Mouse (Mus musculus): ENCODE measurements around the gene Fam129a. TPM values are rescaled to one million over a fixed set of nuclear protein-coding genes. Genes with fewer than 3 reads are reported as not detected.

Gene Fam129a
- total and polyA plus RNA-seq, 3 experiments = 27.8 to 48.3 (median 37.0) TPM

DNA sequence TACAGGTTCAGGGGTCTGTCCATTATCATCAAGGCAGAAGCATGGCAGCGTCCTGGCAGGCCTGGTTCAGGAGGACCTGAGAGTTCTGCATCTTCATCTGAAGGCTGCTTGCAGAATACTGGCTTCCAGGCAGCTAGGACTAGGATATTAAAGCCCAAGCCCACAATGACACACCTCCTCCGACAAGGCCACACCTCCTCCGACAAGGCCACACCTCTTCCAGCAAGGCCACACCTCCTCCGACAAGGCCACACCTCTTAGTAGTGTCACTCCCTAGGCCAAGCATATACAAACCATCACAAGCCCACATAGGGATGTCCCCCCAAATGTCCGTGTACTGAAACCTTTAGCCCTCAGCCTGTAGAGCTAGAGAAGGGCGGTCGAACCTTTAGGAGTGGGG is 2.3 kb upstream of the Fam129a start:
- Histone ChIP-seq H3K4me3 (replicated peaks in 1 of 3; ENCODE audit: low read depth in 2 of 3, low read length in 2 of 3, poor library complexity in 1 of 3) (no peak overlapping the region), H3K9ac (ENCODE audit: insufficient read depth, low read depth) (no peak overlapping the region), H3K4me2 (ENCODE audit: insufficient read depth, low read depth, poor library complexity, severe bottlenecking) (no peak overlapping the region), H3K36me3 (replicated peaks in 1 of 2; ENCODE audit: control insufficient read depth in 1 of 2, insufficient read depth in 1 of 2, low read length in 1 of 2) (no peaks in the 10 kb centered on the region), H3K4me1 (ENCODE audit: control insufficient read depth in 1 of 2, insufficient read depth in 2 of 2) (peaks cover 0 to 28% of the 10 kb centered on the region in 2 experiments; a peak in 2 of 4 replicates), H3K79me2 (replicated peaks; ENCODE audit: control insufficient read depth, extremely low read depth, insufficient read depth, poor library complexity, severe bottlenecking) (peaks cover 8% of the 10 kb centered on the region), H3K27me3 (replicated peaks) (no peaks in the 10 kb centered on the region), H3K27ac (ENCODE audit: insufficient read depth, low read depth) (no peak overlapping the region), H3K9me3 (replicated peaks; ENCODE audit: low read length) (no peaks in the 10 kb centered on the region)
- DNase-seq (ENCODE audit: extremely low read depth) = no peak
- dilution Hi-C loops (cut with MboI; ENCODE audit: extremely low pct_ligation_motif_present, extremely low pct_unique_long_range_greater_than_20kb, low sequenced_read_pairs) (no loop called here), in situ Hi-C loops (cut with MboI; ENCODE audit: low pct_ligation_motif_present, low pct_unique_long_range_greater_than_20kb, low sequenced_read_pairs) (loop anchor here (5.0 kb wide), 1 partner anchor 139 kb away; no protein-coding TSS in a partner anchor)
- TF ChIP-seq CTCF (conservative IDR thresholded peaks at IDR 0.05 in 1 of 2, IDR thresholded peaks at IDR 0.05 in 1 of 2; ENCODE audit: low read depth in 2 of 2, low read length in 2 of 2) = no peak
- no peak for TF ChIP-seq IRF4 (IDR thresholded peaks at IDR 0.05; ENCODE audit: low read depth, low read length)
- TF ChIP-seq ZMIZ1 (IDR thresholded peaks at IDR 0.05; ENCODE audit: low read depth, low read length) = no peak
- no peak for TF ChIP-seq ELF1 (IDR thresholded peaks at IDR 0.05; ENCODE audit: low read depth, low read length)

DNA sequence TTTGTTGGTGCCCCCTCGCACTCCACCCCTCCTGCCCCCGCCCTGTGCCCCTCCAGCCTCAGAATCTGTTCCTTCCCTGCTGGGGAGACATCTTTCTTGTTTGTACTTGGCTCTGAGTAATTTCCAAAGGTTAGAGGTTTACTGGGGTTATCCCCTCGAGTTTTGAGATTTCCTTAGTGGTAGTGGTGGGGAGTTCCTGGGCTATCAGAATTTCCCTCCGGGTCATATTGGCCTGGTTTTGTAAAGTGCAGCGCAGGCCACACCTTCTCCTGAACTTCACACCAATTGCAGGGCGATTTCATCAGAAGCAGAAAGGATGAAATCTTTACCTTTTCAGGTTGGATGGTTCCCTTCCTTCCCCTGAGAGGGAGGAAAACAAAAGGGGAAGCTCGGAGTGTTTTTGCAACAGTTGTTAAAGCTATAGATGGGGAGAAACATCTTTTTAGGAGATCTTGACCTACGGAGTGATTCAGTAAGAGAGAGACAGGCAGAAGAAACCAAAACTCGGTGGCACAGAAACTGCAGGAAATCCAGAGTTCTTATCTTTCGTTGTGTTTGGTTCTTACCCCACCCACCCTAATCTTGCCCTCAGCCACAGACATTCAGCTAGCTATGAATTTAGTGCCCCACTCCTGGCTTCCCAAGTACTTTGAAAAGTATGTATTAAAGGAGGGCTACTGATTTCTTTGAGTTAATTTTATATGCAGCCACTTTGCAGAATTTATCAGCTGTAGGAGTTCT is 1.0 kb downstream of the Fam129a start:
- peaks cover 18% of the 10 kb centered on the region for H3K79me2 ChIP-seq (replicated peaks; ENCODE audit: control insufficient read depth, extremely low read depth, insufficient read depth, poor library complexity, severe bottlenecking)
- peak overlapping the region; percentile 62; the same call in 1 of the 2 replicates for H3K4me2 ChIP-seq (ENCODE audit: insufficient read depth, low read depth, poor library complexity, severe bottlenecking)
- no peaks in the 10 kb centered on the region for H3K27me3 ChIP-seq (replicated peaks)
- H3K4me1 ChIP-seq (ENCODE audit: control insufficient read depth in 1 of 2, insufficient read depth in 2 of 2) = peaks cover 0 to 31% of the 10 kb centered on the region in 2 experiments; a peak in 2 of 4 replicates
- peak overlapping the region; percentile 94 for H3K9ac ChIP-seq (ENCODE audit: insufficient read depth, low read depth)
- in situ Hi-C loops (cut with MboI; ENCODE audit: low pct_ligation_motif_present, low pct_unique_long_range_greater_than_20kb, low sequenced_read_pairs) (no loop called here), dilution Hi-C loops (cut with MboI; ENCODE audit: extremely low pct_ligation_motif_present, extremely low pct_unique_long_range_greater_than_20kb, low sequenced_read_pairs) (no loop called here)
- DNase-seq (ENCODE audit: extremely low read depth) = peak; percentile 89
- H3K4me3 ChIP-seq (replicated peaks in 1 of 3; ENCODE audit: low read depth in 2 of 3, low read length in 2 of 3, poor library complexity in 1 of 3) = peak overlapping the region; percentile 65 to 95 (median 80)
- peak overlapping the region; percentile 99 for H3K27ac ChIP-seq (ENCODE audit: insufficient read depth, low read depth)
- TF ChIP-seq ELF1 (IDR thresholded peaks at IDR 0.05; ENCODE audit: low read depth, low read length) = no peak; the same call in 1 of the 2 replicates
- TF ChIP-seq ZC3H11A (IDR thresholded peaks at IDR 0.05; ENCODE audit: low read depth, low read length) = no peak
- TF ChIP-seq MEF2A (IDR thresholded peaks at IDR 0.05; ENCODE audit: borderline replicate concordance, low read depth, low read length) = peak; percentile 87; the same call in 1 of the 2 replicates
- peak; percentile 92 for TF ChIP-seq MAZ (IDR thresholded peaks at IDR 0.05; ENCODE audit: low read depth, low read length)
- peak; percentile 53; the same call in 1 of the 2 replicates for TF ChIP-seq CHD2 (IDR thresholded peaks at IDR 0.05; ENCODE audit: low read length)
- 0 out of 2 replicates have a peak, but pooled peaks have one; percentile 40 for TF ChIP-seq MAFK (IDR thresholded peaks at IDR 0.05; ENCODE audit: insufficient replicate concordance, low read length)
- TF ChIP-seq GABPA (IDR thresholded peaks at IDR 0.05; ENCODE audit: insufficient replicate concordance, low read depth, low read length) = no peak
- peak; percentile 45; the same call in 1 of the 2 replicates for TF ChIP-seq POLR2A (IDR thresholded peaks at IDR 0.05; ENCODE audit: low read depth, low read length)
- TF ChIP-seq ETS1 (conservative IDR thresholded peaks at IDR 0.05; ENCODE audit: low read depth, low read length) = peak; percentile 77
- TF ChIP-seq SMC3 (IDR thresholded peaks at IDR 0.05; ENCODE audit: low read depth, low read length) = no peak
- no peak for TF ChIP-seq RAD21 (IDR thresholded peaks at IDR 0.05; ENCODE audit: low read depth, low read length)
- TF ChIP-seq NRF1 (IDR thresholded peaks at IDR 0.05; ENCODE audit: low read depth, low read length) = 0 out of 2 replicates have a peak, but pooled peaks have one; percentile 32
- TF ChIP-seq IRF4 (IDR thresholded peaks at IDR 0.05; ENCODE audit: low read depth, low read length) = peak; percentile 94
- TF ChIP-seq JUND (conservative IDR thresholded peaks at IDR 0.05; ENCODE audit: low read depth, low read length) = 0 out of 2 replicates have a peak, but pooled peaks have one; percentile 50
- peak; percentile 78 for TF ChIP-seq EP300 (IDR thresholded peaks at IDR 0.05; ENCODE audit: low read length)
- peak; percentile 63 for TF ChIP-seq HCFC1 (IDR thresholded peaks at IDR 0.05; ENCODE audit: low read depth, low read length)
- peak; percentile 80 for TF ChIP-seq TBP (conservative IDR thresholded peaks at IDR 0.05; ENCODE audit: low read depth, low read length)
- H3K36me3 ChIP-seq (replicated peaks in 1 of 2; ENCODE audit: control insufficient read depth in 1 of 2, insufficient read depth in 1 of 2, low read length in 1 of 2) = peaks cover 15 to 19% of the 10 kb centered on the region in 2 experiments
- H3K9me3 ChIP-seq (replicated peaks; ENCODE audit: low read length) = peaks cover 3% of the 10 kb centered on the region

Data from CH12.LX (cell line).